Mouse (Mus musculus): ENCODE data around the gene Cacna2d1. TPM values are rescaled to one million over a fixed set of nuclear protein-coding genes. Genes with fewer than 3 reads are reported as not detected.

Gene Cacna2d1
- total and polyA plus RNA-seq, 3 experiments: 0.27 to 1.5 TPM; not detected in 1

GRCm38 (mm10) chr5:16277058-16277457, 342.6 kb downstream of the Cacna2d1 start:
- Histone ChIP-seq H3K4me3 (ENCODE audit: low read depth, low read length) (no peak overlapping the region), H3K36me3 (replicated peaks) (no peaks in the 10 kb centered on the region), H3K4me1 (ENCODE audit: insufficient read depth, low read depth, low read length) (no peaks in the 10 kb centered on the region), H3K27me3 (ENCODE audit: insufficient read depth, low read length) (no peaks in the 10 kb centered on the region), H3K9me3 (replicated peaks) (no peaks in the 10 kb centered on the region)
- ATAC-seq (ENCODE audit: extremely low read depth, insufficient number of reproducible peaks, low FRiP score, poor library complexity, severe bottlenecking): no peak
- TF ChIP-seq GATA2 (IDR thresholded peaks at IDR 0.05; ENCODE audit: borderline replicate concordance, low read depth, low read length) (no peak), CTCF (IDR thresholded peaks at IDR 0.05; ENCODE audit: low read depth, low read length) (no peak), TAL1 (conservative IDR thresholded peaks at IDR 0.05; ENCODE audit: low read depth, low read length) (no peak), GATA1 (IDR thresholded peaks at IDR 0.05; ENCODE audit: borderline replicate concordance, low read length) (no peak), POLR2AphosphoS5 (IDR thresholded peaks at IDR 0.05; ENCODE audit: insufficient replicate concordance, low read depth, low read length) (no peak)
- DNase-seq (ENCODE audit: low spot score): no peak

DNA sequence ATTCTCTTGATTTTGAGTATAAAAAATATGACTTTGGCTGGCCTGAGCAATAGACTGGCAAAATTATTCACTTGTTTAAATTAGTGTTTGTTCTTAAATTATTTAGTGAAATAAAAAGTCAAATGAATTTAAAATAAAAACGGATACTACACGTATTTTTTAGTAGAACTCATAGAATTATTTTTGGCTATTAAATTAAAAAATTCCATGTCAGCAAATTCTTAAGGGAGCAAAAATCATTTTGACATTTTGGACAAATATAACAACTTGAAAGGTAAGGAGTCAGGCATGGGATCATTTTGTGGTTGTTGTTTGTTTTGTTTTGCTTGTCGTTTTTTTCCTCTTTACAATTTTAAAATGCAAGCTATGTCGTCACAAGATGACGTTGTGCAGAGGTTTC, 346.7 kb downstream of the Cacna2d1 start:
- no peaks in the 10 kb centered on the region for H3K9me3 ChIP-seq (replicated peaks)
- ATAC-seq (ENCODE audit: extremely low read depth, insufficient number of reproducible peaks, low FRiP score, poor library complexity, severe bottlenecking): no peak
- H3K27me3 ChIP-seq (ENCODE audit: insufficient read depth, low read length): no peaks in the 10 kb centered on the region
- H3K4me1 ChIP-seq (ENCODE audit: insufficient read depth, low read depth, low read length): no peaks in the 10 kb centered on the region
- no peaks in the 10 kb centered on the region for H3K36me3 ChIP-seq (replicated peaks)
- TF ChIP-seq GATA1 (IDR thresholded peaks at IDR 0.05; ENCODE audit: borderline replicate concordance, low read length) (no peak), CTCF (IDR thresholded peaks at IDR 0.05; ENCODE audit: low read depth, low read length) (no peak), GATA2 (IDR thresholded peaks at IDR 0.05; ENCODE audit: borderline replicate concordance, low read depth, low read length) (no peak), TAL1 (conservative IDR thresholded peaks at IDR 0.05; ENCODE audit: low read depth, low read length) (no peak), POLR2AphosphoS5 (IDR thresholded peaks at IDR 0.05; ENCODE audit: insufficient replicate concordance, low read depth, low read length) (no peak)
- no peak for DNase-seq (ENCODE audit: low spot score)
- H3K4me3 ChIP-seq (ENCODE audit: low read depth, low read length): no peak overlapping the region

- Histone ChIP-seq H3K4me3 (ENCODE audit: low read depth, low read length) (no peak overlapping the region), H3K4me1 (ENCODE audit: insufficient read depth, low read depth, low read length) (no peaks in the 10 kb centered on the region), H3K27me3 (ENCODE audit: insufficient read depth, low read length) (no peaks in the 10 kb centered on the region; the same call in 1 of the 2 replicates), H3K36me3 (replicated peaks) (no peaks in the 10 kb centered on the region), H3K9me3 (replicated peaks) (no peaks in the 10 kb centered on the region)
- DNase-seq (ENCODE audit: low spot score) (no peak), ATAC-seq (ENCODE audit: extremely low read depth, insufficient number of reproducible peaks, low FRiP score, poor library complexity, severe bottlenecking) (no peak)
- no peak for TF ChIP-seq POLR2AphosphoS5 (IDR thresholded peaks at IDR 0.05; ENCODE audit: insufficient replicate concordance, low read depth, low read length)
Measured at GRCm38 (mm10) chr5:16293223-16293622, 358.7 kb downstream of the Cacna2d1 start.

DNA sequence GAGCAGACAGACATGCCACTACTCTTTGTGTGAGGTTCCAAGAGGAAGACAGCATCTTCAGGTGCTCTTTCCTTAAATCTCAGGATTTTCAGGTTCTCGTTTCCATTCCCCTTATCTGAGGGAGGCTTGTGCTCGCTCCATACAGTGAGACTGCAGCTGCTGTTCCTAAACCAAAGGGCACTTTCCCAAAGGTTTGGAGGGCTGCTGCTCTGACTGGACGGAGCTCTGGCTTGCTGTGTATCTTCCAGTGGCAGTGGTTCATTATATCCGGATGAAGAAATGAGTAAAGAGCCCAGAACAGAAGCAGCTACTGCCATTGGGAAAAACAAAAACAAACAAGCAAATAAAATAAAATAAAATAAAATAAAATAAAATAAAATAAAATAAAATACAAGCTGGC, 359.3 kb downstream of the Cacna2d1 start:
- Histone ChIP-seq H3K9me3 (replicated peaks) (no peaks in the 10 kb centered on the region), H3K36me3 (replicated peaks) (no peaks in the 10 kb centered on the region), H3K27me3 (ENCODE audit: insufficient read depth, low read length) (no peaks in the 10 kb centered on the region; the same call in 1 of the 2 replicates), H3K4me1 (ENCODE audit: insufficient read depth, low read depth, low read length) (no peaks in the 10 kb centered on the region), H3K4me3 (ENCODE audit: low read depth, low read length) (no peak overlapping the region)
- no peak for TF ChIP-seq GATA1 (IDR thresholded peaks at IDR 0.05; ENCODE audit: borderline replicate concordance, low read length)
- no peak for TF ChIP-seq POLR2AphosphoS5 (IDR thresholded peaks at IDR 0.05; ENCODE audit: insufficient replicate concordance, low read depth, low read length)
- no peak for TF ChIP-seq GATA2 (IDR thresholded peaks at IDR 0.05; ENCODE audit: borderline replicate concordance, low read depth, low read length)
- no peak for TF ChIP-seq CTCF (IDR thresholded peaks at IDR 0.05; ENCODE audit: low read depth, low read length)
- TF ChIP-seq TAL1 (conservative IDR thresholded peaks at IDR 0.05; ENCODE audit: low read depth, low read length): no peak
- ATAC-seq (ENCODE audit: extremely low read depth, insufficient number of reproducible peaks, low FRiP score, poor library complexity, severe bottlenecking) (no peak), DNase-seq (ENCODE audit: low spot score) (no peak)

DNA sequence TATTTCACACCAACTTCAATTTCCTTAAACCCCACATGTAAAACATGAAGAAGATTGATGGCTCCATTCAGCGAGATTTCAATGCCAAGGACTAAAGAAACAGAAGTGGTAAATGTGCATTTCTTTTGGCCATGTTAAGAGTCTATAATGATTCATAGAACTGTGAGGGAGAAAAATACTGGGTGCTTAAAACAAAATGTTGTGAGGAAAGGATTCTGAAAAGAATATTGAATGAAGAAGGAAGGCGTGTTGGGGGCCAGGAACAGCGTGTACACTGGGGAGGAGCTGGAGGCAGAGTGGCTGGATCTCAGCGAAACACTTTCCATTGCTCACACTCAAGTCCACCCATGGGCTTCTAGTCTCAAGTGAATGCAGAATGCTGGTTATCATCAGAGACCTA, 360.2 kb downstream of the Cacna2d1 start:
- DNase-seq (ENCODE audit: low spot score) (no peak), ATAC-seq (ENCODE audit: extremely low read depth, insufficient number of reproducible peaks, low FRiP score, poor library complexity, severe bottlenecking) (no peak)
- no peaks in the 10 kb centered on the region for H3K4me1 ChIP-seq (ENCODE audit: insufficient read depth, low read depth, low read length)
- TF ChIP-seq POLR2AphosphoS5 (IDR thresholded peaks at IDR 0.05; ENCODE audit: insufficient replicate concordance, low read depth, low read length): no peak
- TF ChIP-seq CTCF (IDR thresholded peaks at IDR 0.05; ENCODE audit: low read depth, low read length): no peak
- no peak for TF ChIP-seq GATA1 (IDR thresholded peaks at IDR 0.05; ENCODE audit: borderline replicate concordance, low read length)
- no peak for TF ChIP-seq TAL1 (conservative IDR thresholded peaks at IDR 0.05; ENCODE audit: low read depth, low read length)
- TF ChIP-seq GATA2 (IDR thresholded peaks at IDR 0.05; ENCODE audit: borderline replicate concordance, low read depth, low read length): no peak
- H3K27me3 ChIP-seq (ENCODE audit: insufficient read depth, low read length): no peaks in the 10 kb centered on the region; the same call in 1 of the 2 replicates
- no peaks in the 10 kb centered on the region for H3K36me3 ChIP-seq (replicated peaks)
- no peaks in the 10 kb centered on the region for H3K9me3 ChIP-seq (replicated peaks)
- H3K4me3 ChIP-seq (ENCODE audit: low read depth, low read length): no peak overlapping the region

DNA sequence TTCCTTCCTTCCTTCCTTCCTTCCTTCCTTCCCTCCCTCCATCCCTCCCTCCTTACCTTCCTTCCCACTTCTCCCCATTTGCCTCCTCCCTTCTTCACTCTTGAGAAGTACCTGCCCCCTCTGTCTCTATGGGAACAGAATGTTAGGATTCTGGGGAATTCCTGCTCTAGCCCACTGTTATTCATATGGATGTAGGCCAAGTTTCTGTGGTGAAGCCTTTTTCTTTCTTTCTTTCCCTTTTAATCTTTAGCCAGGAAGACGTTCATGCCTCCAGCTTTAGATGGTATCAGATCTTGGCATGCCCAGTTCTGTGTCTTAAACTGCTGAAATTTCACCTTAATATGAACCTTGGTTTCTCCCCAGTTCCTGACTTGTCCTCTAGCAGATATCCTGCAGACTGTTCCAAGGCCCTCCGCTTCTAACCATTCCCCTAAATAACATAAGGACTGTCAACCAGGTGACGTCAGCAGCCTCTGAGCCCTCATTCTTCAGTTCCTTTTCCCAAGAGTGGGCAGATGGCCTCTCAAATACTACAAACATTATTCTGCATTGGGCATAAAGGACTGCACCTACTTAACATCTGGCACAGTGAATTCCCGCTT, 362.8 kb downstream of the Cacna2d1 start:
- H3K9me3 ChIP-seq (replicated peaks): no peaks in the 10 kb centered on the region
- H3K4me3 ChIP-seq (ENCODE audit: low read depth, low read length): no peak overlapping the region
- H3K4me1 ChIP-seq (ENCODE audit: insufficient read depth, low read depth, low read length): no peaks in the 10 kb centered on the region
- DNase-seq (ENCODE audit: low spot score) (no peak), ATAC-seq (ENCODE audit: extremely low read depth, insufficient number of reproducible peaks, low FRiP score, poor library complexity, severe bottlenecking) (no peak)
- TF ChIP-seq GATA1 (IDR thresholded peaks at IDR 0.05; ENCODE audit: borderline replicate concordance, low read length): no peak
- no peak for TF ChIP-seq POLR2AphosphoS5 (IDR thresholded peaks at IDR 0.05; ENCODE audit: insufficient replicate concordance, low read depth, low read length)
- H3K27me3 ChIP-seq (ENCODE audit: insufficient read depth, low read length): no peaks in the 10 kb centered on the region; the same call in 1 of the 2 replicates
- H3K36me3 ChIP-seq (replicated peaks): no peaks in the 10 kb centered on the region

GRCm38 (mm10) chr5:16299631-16300030, 365.1 kb downstream of the Cacna2d1 start:
- Histone ChIP-seq H3K9me3 (replicated peaks) (no peaks in the 10 kb centered on the region), H3K27me3 (ENCODE audit: insufficient read depth, low read length) (no peaks in the 10 kb centered on the region; the same call in 1 of the 2 replicates), H3K4me3 (ENCODE audit: low read depth, low read length) (no peak overlapping the region), H3K36me3 (replicated peaks) (no peaks in the 10 kb centered on the region), H3K4me1 (ENCODE audit: insufficient read depth, low read depth, low read length) (no peaks in the 10 kb centered on the region)
- TF ChIP-seq GATA1 (IDR thresholded peaks at IDR 0.05; ENCODE audit: borderline replicate concordance, low read length) (no peak), POLR2AphosphoS5 (IDR thresholded peaks at IDR 0.05; ENCODE audit: insufficient replicate concordance, low read depth, low read length) (no peak), CTCF (IDR thresholded peaks at IDR 0.05; ENCODE audit: low read depth, low read length) (no peak), TAL1 (conservative IDR thresholded peaks at IDR 0.05; ENCODE audit: low read depth, low read length) (no peak), GATA2 (IDR thresholded peaks at IDR 0.05; ENCODE audit: borderline replicate concordance, low read depth, low read length) (no peak)
- DNase-seq (ENCODE audit: low spot score) (no peak), ATAC-seq (ENCODE audit: extremely low read depth, insufficient number of reproducible peaks, low FRiP score, poor library complexity, severe bottlenecking) (no peak)
